Mouse (Mus musculus) 3134 (cell line): Measurements from ENCODE around the gene Hoxc5.

Experiments
- DNase-seq: peaks from one replicate; pipeline ENCODE4 v3.0.0-alpha.2; 2011; ENCODE audit warnings: low spot score; ENCODE audit not compliant: insufficient read length; ENCODE audit errors: extremely low read depth

The Hoxc5 gene

GRCm38 (mm10) chr15:103006326-103006725, 39.1 kb downstream of the Hoxc5 start:
- DNase-seq: no peak

- DNase-seq: no peak
Measured at GRCm38 (mm10) chr15:103009265-103010111, 42.2 kb downstream of the Hoxc5 start.

DNA sequence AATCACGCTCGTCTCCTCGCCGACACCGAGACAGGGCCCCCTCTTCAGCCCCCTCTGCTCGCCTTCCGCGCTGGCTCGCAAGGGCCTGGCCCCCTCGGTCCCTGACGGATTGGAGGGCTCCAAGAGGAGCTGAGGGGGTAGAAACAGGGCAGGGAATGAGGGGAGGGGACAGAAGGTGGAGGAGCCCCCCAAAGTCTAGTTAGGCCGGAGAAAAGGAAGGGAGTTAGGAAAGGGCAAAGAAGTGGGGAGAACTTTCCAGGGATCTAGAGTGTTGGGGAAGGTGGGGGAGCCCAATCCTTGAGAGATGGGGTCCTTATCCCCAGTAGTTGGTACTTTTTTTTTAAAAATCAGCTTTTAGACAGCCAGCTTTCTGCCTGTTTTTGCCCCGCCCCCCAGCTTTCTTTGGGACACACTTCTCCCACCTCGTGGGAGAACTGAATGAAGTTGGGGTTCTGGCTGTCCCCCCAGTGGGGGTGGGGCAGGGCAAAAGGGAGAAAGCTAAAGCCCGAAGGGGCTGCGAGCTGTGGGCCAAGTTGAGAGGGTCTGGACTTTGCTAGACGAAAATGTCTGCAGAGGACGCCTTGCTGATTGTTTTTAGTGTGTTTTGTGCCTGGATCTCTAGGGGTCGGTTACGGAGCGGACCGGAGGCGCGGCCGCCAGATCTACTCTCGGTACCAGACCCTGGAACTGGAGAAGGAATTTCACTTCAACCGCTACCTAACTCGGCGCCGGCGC, 43.0 kb downstream of the Hoxc5 start:
- no peak for DNase-seq

DNA sequence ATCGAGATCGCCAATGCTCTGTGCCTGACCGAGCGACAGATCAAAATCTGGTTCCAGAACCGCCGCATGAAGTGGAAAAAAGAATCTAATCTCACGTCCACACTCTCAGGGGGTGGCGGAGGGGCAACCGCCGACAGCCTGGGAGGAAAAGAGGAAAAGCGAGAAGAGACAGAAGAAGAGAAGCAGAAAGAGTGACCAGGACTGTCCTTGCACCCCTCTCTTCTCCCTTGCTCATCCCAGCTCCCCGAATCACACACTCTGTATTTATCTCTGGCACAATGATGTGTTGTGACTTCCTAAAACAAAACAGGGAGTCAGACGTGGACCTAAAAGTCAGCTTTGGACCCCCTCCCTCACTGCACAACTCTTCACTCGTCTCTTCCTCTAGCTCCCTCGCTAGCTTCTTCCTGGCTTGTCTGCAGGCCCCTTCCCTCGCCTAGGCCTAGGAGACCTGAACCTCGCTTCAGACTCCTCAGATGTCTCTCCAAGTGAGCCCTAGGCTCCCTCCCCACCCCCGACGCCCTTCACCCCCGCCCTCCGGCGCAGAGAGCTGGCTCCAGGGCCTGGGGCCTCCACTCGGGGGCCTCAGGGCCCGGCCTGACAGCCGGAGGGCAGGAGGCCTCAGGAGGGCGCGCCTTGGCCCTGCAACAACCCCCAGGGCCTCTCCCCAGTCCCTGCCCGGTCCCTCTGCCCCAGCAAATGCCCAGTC, 43.8 kb downstream of the Hoxc5 start:
- no peak for DNase-seq

DNA sequence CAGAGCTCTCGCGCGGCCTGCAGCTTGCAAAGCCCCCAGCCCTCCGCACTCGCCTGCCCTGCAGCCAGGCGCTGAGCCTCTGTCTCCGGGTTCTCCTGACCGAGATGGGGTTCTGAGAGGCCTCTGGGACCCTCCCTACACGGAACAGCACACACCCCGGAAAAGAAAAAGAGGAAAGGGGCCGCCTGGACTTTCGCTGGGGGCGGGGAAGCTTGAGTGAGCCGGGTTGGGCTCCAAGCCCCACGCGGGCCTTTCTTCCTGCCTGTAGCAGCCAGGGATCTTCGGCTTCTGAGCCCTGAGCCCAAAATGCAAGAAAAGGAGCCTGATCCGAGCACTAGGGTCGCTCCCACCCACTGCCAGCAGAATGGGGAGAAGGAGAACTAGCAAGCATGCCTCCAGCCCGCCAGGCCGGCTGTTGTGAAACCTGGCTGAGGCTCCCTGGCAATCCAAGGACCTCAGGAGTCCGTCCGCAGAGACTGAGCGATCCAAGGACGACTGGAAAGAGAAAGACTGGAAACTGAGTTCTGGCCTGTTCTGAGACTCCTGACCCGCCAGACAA, 44.8 kb downstream of the Hoxc5 start:
- no peak for DNase-seq

- DNase-seq: no peak
Measured at GRCm38 (mm10) chr15:103013238-103013984, 46.2 kb downstream of the Hoxc5 start.

GRCm38 (mm10) chr15:103014166-103015008, 47.1 kb downstream of the Hoxc5 start:
- peak; percentile 43 for DNase-seq

DNA sequence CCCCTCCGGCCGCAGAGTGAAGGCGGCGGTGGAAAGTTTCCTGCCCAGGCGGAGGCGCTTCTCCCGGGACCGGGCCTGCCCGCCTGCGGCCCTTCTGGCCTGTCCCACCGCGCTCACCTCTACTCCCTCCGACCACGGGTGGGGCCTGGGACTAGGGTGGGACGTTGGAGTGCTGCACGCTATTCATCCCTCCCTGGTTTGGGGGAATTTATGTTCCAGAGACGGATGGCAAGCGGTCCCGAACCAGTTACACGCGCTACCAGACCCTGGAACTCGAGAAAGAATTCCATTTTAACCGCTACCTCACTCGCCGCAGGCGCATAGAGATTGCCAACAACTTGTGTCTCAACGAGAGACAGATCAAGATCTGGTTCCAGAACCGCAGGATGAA, 47.8 kb downstream of the Hoxc5 start:
- no peak for DNase-seq

DNA sequence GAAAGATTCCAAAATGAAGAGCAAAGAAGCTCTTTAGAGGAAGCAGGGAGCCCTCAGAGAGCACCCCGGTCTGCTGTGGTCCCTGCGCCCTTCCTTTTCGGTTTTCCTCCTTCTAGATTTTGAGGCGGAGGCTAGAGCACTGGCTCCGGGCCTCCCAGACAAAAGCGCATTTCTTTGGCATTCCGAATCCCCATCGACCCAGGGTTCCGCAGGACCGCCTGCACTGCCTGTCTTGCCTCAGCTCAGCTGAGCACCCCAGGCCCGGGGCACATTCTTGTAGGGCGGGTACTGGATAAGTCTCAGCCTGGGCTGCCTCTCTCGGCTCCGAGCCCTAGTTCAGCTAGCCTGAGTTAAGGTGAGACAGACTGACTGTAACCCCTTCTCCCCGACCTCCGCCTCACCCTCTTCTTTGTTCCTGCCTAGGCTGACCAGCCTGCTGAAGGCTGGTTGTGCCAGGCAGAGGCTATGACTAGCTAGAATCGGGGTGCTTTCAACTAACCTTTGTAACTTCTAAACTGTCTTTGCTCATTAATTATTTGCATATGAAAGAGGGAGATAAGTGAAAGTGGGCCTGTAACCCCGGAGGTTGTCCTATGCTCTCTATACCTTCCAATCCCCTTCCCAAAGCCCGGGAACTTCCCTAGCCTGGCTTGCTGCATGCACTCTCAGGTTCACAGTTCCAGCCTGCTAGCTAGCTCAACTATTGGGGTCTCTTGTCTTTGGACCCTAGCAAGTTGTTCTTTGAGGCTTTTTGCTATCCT, 48.3 kb downstream of the Hoxc5 start:
- no peak for DNase-seq

- DNase-seq: no peak
Measured at GRCm38 (mm10) chr15:103018636-103019035, 51.4 kb downstream of the Hoxc5 start, which contains the start of gene Hoxc4. Gene Hoxc4, plus strand, starts transcription at chr15:103018934.

DNA sequence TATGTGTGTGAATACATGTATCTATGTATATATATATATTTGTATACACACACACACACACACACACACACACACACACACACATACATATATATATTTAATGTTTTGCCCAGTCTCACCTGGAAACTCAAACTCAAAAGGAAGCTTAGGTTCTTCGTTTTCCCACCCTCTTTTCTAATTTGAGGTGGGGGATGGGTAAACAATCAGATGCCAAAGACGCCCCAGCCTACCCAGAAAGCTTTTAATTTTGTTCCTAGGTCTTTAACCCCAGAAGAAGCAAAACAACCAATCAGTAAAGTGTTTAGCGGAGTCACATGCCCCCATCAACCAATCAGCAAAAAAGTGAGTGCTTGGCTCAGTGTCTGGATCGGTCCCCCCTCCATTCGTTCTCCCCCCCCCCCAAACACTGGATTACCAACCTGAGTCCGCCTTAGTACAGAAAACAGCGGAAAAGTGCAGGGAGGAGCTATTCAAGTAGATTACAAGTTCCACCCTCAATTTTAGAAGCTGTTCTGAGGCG, 53.7 kb downstream of the Hoxc5 start:
- no peak for DNase-seq

- DNase-seq: no peak
Measured at GRCm38 (mm10) chr15:103021544-103021943, 54.3 kb downstream of the Hoxc5 start.

DNA sequence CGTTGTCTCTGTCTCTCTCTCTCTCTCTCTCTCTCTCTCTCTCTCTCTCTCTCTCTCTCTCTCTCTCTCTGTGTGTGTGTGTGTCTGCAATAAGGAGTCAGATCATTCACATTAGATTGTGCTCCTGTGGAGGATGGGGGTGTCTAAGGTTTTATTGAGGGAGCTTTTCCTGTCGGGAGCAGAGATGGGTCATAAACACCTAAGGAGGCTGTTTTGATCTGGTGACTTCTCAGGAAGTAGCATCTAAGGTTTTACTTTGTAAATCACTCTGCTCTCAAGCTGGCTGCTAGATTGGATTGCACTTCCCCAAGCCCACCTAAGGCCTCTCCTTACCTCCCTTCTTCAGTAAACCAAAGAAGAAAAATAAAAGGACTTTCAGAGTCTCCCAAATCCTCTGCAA, 56.9 kb downstream of the Hoxc5 start:
- DNase-seq: no peak

DNA sequence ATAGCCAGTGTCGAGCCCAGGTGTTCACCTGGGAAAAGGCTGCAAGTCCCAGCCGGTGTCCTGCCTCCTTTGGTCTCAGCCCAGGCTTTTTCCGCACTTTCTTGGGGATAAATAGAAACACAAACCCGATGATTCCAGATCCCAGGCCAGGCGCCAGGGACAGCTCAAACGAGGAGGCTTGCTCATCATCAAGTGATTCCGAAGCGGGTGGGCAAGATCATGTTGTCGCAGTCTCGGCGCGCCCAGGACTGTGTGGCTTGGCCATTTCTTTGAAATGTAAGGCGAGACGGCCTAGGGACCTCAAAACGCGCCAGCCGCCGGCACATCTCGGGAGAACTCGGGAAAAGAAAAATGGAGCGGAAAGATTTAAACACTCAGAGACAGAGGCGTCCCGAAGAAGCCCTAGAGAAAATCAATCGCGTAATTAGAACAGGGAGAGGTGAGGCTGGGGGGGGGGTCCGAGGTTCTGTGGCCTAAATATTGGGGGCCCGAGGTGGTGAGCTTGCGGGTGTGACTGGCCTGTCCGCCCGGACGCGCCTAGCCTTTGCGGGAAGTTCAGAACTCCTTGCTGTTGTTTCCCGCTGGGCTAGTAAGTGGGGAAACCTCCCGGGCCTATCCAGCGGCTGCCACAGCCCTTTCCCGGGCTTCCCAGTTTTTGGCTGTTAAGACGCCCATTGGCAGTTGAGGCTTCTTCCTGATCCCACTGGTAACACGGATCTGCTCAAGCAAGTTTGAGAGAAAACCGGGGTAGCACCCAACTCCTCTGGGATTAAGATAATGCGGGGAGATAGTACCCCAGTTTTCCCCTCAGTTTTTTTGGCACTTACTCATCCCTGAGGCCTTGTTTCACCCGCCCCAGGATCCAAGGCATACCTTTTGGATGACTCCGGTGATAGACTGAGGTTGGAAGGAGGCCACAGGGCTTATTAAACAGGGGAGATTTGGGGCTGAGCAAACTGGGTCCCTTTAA, 60.3 kb downstream of the Hoxc5 start:
- no peak for DNase-seq

DNA sequence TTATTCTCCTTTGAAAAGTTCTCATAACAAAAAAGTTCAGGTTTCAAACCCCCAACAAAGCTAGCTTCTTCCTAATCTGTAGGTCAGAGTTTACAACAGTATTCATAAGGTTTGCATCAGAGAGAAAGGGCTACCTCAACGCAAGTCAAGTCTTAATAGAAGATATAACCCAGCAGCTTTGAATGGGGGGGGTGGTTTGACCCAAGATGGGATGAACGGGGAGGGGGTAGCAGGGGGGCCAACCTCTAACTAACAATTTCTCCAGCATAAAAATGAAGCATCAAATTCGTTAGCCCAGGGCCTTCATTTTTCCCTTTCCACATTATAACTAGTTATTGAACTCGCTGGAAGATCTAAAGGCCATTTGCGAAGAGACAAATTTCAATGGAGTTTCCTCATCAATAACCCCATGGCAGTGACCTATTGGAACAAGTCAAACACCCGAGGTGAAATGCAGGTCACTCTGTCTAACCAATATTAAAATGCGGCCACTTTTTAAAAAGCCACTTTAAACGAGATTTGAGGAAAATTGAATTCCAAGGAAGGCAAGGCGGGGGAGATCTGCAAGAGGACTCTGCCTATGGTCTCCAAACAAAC, 61.8 kb downstream of the Hoxc5 start:
- no peak for DNase-seq

DNA sequence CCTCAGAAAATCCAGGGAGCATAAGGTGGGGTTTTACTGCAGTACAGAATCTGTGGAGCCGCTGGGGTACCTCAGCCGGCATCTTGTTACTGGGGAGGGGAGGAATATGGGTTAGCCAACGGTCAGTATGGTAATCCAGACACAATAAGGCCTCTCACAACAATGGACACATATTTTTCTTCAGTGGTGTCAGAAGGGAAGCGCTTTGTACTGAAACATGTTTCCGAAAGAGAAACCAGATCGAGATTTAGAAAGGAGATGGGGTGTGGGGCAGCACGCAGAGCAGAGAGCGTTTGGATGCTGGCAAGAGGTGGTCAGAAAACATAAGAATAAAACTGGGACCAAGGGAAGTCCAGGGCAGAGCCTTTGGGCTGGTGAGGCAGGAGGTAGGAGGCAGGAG, 62.9 kb downstream of the Hoxc5 start:
- DNase-seq: no peak

DNA sequence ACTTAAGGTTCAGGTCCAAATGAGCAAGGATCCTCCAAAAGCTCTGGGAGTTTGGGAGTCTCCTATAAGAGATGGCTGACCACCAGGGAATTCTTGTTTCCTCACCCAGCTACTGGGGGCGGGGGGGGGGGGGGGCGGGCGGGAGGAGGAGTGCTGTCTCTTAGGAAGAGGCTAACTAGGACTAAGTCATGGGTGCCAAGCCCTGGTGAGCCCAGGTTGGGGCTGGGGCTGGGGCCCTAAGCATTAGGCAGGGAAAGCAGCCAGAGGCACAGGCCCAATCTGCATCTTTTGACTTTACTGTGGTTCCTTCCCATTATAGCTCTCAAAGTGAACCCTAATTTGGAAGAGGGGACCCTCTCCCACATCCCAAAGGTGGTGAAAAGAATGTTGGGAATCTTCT, 64.9 kb downstream of the Hoxc5 start:
- no peak for DNase-seq
